Mouse (Mus musculus): ENCODE data around the gene 2900011O08Rik.
"Not testable (repeated sequence)": the region's sequence is repeated elsewhere in the genome, so short reads cannot be mapped to it uniquely, and the experiment has no call there.

2900011O08Rik gene

DNA sequence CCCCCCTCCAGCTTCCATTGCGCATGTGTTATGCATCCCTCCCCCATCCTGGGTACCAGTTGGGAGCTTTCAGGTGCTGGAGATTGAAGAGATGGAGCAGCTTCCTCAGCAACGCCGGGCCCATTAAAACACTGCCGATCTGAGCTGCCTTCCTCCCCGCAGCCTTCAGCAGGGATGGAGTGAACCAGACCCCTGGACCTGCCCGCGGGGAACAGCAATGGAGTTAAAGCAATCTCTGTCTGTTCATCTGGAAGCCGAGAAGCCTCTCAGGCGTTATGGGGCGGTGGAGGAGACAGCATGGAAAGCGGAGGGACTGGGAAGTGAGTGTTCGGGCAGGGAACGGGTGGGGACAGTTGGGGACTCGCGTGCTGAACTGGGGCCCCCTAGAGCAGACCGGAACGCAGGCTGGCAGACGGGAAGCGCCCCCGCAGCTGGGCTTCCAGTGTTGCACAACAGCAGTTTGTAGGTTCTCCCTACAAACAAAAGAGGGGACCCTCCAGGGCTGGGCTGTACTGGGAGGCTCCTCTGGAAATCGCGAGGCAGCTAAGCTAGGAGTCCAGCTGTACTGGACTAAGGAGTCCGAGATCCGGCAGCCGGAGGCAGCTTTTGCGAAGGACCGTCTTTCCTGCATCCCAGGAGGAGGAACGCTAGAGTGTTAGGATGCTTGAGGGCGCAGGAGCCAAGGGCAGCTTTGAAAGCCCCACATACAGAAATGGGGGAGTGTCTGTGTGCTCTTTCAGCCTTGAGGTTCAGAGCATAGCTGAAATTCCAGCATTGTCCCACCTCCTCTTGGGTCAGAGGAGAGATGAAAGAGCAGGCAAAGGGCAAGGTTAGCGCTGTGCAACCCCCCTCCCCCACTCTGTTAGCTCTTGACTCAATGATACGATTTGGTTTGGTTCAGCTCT is at the start of gene 2900011O08Rik, which contains the start of gene Ifitm7:
TSS of gene 2900011O08Rik (plus strand) at position 31 of the 905 bp plus-strand sequence.
TSS of gene Ifitm7 (minus strand) at position 315 of the 905 bp plus-strand sequence.
- DNase-seq (ENCODE audit: low read depth), result no peak

DNA sequence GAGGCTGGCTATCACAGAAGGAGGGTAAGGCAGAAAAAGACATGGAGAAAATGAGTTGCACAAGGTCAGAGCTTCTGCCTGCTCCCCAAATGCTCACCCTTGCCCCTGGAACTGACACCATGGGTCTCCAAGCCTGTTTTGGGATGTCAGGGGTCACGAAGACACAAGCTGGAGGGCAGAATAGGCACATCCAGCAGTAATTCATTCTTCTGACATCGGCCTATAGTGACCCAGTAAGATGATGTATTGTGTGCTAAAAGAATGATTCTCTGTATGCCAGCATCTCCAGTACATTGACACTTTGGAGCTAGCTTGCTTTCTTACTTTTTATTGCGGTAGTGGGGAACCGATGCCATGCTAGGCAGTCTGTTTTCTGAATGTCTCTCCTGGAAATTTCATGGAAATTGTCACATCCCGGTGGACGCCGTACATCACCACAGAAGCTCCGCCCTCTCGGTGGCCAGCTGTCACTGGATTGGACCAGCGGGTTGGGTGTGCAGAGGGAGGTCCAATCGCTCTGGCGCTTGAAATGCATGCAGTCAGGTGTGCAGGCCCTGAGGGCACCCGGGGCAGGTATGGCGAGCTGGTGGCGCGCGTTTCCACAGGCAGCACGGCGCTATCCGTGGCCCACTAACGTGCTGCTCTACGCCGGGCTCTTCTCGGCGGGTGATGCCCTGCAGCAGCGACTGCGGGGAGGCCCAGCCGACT is 46.1 kb upstream of the 2900011O08Rik start:
- DNase-seq (ENCODE audit: low read depth), result no peak

DNA sequence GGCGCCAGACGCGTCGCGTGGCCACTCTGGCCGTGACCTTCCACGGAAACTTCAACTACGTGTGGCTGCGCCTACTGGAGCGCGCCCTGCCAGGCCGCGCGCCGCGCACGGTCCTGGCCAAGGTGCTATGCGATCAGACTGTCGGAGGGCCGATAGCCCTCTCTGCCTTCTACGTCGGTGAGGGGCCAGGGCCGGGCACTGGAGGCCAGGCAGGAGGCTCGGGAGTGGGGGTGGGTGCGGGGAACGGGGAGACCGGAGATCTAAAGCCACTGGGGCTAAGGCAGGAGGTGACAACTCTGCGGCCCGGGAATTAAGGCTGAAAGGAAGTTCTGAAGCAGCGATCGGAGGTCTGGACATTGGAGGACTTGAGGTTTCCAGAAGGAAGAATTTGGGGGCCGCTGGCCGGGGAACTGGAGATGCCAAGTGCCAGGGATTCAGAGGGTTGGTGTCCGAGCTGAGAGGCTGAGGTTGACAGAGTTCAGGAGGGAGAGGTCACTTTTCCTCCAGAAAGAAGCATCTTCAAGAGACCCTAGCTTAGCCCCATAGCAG is 45.5 kb upstream of the 2900011O08Rik start:
- DNase-seq (ENCODE audit: low read depth), result no peak

DNA sequence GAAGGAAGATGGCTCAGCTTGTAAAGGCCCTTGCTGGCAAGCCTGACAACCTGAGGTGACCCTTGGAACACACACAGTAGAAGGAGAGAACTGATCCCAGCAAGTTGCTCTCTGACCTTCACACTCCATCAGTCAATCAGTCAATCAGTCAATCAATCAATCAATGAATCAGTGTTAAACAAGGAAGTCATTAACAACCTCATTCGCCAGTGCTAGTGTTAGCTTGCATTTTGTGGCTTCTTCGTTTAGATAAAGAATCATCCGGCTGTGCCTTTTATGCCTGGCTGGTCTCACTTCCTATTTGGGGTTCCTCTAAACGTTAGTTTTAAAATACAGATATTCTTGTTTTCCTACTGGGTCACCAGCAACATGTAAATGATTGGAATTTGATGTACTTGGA is 42.2 kb upstream of the 2900011O08Rik start:
- no peak for DNase-seq (ENCODE audit: low read depth)

DNA sequence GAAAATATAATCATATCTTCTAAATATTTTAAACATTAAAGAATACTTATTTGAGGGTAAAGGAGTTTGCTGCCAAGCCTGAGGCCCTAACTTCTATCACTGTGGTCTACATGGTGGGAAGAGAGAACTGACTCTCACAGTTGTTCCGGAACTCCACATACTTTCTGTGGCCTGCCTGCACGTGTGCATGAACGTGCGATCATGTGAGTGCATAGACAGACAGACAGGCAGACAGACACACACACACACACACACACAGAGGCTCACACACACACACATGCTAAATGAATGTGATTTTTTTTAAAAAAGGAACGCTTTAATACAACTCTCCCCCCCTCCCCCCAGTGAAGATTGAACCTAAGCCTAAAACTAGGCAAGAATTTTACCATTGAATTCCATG is 41.7 kb upstream of the 2900011O08Rik start:
- DNase-seq (ENCODE audit: low read depth), result no peak

GRCm38 (mm10) chr16:13945153-13945552 is 41.3 kb upstream of the 2900011O08Rik start:
- no peak for DNase-seq (ENCODE audit: low read depth)

- DNase-seq (ENCODE audit: low read depth), result no peak
Measured at GRCm38 (mm10) chr16:13946306-13946705, 40.1 kb upstream of the 2900011O08Rik start.

DNA sequence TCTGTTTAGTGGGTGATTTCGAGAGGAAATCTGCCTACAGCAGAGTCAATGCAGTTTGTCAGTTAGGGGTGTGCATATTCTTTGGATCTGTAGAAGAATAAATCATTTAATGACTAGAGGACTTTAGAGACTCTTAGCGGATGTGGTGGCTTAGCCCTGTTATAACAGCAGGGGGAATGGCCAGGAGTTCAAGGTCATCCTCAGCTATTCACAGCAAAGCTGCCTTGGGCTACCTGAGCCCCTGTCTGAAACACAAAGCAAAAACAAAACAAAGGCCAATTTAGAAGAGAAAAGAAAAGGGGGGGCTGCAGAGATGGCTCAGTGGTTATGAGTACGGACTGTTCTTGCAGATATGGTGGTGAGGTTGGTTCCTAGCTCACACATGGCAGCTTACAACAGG is 35.2 kb upstream of the 2900011O08Rik start:
- no peak for DNase-seq (ENCODE audit: low read depth)

DNA sequence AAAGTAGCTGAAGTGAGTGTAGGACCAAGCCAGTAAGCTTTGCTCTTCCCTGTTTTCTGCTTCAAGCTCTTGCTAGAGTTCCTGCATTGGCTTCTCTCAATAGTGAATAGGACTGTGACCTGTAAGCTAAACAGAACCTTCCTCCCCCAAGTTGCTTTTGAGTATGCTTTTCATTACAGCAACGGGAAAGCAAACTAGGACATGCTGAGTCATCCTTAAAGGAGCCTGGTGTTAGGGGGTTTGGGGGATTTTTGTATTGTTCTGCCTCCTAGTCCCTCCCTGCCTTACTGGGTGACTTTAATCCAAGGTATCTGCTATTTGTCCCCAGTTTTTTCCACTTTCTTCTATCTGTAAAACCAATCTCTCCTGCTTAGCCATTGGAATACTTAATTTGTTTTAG is 24.4 kb upstream of the 2900011O08Rik start:
- no peak for DNase-seq (ENCODE audit: low read depth)

DNA sequence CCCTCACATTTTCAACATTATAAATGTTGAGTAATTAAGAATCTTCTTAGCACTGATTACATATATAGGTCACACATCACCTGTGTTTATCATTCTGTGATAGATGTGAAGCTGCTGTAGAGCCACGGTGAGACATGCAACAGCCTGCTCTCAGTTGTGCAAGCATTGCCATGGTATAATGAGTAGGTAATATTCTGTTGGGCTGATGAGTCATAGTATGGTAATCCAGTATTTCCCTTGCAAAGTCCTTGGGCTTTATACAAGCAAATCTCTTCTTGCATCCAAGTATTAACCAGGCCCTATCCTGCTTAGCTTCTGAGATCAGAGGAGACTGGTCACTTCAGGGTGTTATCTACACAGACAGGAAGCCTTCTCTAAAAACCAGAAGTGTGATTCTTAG is 17.3 kb upstream of the 2900011O08Rik start:
- no peak for DNase-seq (ENCODE audit: low read depth)

DNA sequence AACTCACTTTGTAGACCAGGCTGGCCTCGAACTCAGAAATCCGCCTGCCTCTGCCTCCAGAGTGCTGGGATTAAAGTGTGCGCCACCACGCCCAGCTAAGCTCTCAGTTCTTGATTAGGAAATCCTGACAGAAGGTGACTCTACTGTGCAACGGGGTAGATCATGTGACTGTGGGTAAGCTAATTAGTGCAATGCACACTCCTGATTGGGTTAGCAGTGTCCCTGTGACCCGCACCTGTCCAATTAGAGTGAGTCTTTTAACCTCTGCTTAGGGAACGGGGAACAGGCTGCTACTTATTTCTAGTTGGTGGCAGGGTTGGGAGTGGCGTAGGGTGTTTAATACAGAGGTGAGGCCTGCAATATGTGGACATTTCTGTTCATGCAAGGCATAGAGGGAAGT is 14.4 kb upstream of the 2900011O08Rik start:
- DNase-seq (ENCODE audit: low read depth), result no peak

DNA sequence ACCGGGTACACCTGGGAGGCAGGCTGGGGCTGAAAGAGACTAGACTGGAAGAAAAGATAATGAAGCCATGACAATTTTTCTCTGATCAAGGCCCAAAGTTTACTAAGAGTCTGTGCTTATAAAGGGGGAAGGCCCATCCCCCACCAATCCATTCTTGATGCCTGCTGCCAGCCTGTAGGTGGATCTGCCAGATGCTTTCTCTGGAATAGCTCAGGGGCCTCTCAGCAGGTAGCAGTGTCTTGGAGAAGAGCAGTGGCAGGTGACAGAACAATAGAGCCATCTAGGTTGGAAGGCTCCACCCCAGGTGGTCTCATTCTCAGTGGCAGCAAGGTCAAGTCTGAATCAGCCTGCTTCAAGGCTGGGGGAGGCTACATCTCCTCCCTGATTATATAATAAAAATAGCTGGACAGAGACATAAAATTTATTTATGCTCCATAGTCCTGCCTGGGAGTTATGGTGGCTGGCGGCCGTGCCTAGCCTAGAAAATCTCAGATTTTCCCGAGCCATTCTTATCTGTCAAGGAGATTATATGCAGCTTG is 10.0 kb upstream of the 2900011O08Rik start:
- DNase-seq (ENCODE audit: low read depth), result not testable (repeated sequence)

- DNase-seq (ENCODE audit: low read depth), result not testable (repeated sequence)
Measured at GRCm38 (mm10) chr16:13977026-13977425, 9.4 kb upstream of the 2900011O08Rik start.

DNA sequence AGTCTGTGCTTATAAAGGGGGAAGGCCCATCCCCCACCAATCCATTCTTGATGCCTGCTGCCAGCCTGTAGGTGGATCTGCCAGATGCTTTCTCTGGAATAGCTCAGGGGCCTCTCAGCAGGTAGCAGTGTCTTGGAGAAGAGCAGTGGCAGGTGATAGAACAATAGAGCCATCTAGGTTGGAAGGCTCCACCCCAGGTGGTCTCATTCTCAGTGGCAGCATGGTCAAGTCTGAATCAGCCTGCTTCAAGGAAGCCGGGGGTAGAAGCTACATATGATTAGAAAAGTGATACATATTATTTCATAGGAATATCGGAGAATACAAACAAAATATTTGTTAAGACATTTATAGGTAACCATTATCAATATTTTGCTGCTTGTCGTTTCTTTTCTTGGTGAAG is 4.7 kb upstream of the 2900011O08Rik start:
- DNase-seq (ENCODE audit: low read depth), result not testable (repeated sequence)

GRCm38 (mm10) chr16:13983161-13983560 is 3.2 kb upstream of the 2900011O08Rik start:
- no peak for DNase-seq (ENCODE audit: low read depth)

DNA sequence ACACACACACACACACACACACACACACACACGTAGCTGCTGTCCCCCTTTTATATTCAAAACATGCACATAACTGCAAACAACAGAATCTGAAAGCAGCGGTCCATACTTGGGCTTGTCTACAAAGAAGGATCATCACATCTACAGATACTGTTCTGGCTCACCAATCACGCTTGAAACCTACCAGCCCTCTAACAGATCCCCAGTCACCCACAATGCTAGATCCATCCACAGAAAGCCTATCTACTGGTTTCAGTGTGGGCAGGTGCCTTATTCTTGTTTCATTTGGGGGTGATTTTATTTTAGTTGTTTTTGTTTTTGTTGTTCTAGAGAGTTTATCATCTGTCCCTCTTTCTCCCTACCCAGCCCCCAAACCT is 219 bp upstream of the 2900011O08Rik start:
- no peak for DNase-seq (ENCODE audit: low read depth)

- DNase-seq (ENCODE audit: low read depth), result no peak
Measured at GRCm38 (mm10) chr16:13992518-13993248, 6.3 kb downstream of the 2900011O08Rik start.

DNA sequence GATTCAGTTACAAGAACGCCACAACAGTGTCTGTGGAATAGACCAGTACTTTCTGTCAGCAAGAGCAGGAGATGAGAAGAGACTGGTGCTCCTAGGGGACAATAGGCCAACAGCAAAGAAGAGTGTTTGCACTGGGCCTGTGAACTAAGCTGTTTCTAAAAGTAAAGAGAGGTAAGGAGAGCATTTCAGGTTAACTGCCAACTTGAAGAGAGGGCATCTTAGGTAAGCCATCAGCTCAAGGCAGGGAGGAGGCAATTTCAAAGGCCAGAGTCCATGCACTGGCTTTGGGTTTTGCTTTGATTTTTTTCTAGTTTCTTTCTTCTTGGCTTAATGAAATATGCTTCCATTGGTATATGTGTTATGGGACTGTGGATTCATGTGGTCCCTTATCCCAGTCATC is 7.7 kb downstream of the 2900011O08Rik start:
- DNase-seq (ENCODE audit: low read depth), result no peak

GRCm38 (mm10) chr16:13994502-13994901 is 8.1 kb downstream of the 2900011O08Rik start:
- no peak for DNase-seq (ENCODE audit: low read depth)

DNA sequence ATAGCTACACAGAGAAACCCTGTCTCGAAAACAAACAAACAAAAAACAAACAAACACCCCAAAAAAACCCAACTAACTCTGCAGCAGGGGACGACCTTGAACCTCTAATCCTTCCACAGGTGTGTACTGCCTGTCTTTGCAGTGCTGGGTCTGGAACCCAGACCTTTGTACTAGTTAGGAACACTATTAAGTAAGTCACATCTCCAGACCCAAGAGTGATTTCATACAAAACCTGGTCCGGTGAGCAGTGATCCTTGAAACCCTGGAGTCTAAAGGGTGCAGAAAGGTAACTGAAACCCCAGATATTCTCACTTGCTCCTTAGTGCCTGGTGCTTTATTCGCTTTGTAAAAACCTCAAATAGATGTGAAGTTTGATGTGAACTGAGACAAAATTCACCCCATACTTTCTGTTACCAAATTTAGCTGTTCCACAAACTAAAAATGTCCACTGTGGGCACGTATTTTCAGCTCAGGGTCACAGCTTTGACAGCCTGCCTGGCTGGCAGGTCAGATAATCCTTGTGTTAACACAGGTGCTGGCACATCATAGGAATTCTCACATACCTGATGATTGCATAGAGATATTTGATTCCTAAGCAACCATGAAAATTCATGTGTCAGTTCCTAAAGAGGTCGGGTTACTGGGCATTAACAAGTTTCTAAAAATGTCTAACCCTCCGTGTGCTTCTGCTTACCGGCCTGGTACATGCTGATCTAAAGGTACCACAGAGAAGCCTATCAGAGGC is 17.2 kb downstream of the 2900011O08Rik start:
- DNase-seq (ENCODE audit: low read depth), result no peak

GRCm38 (mm10) chr16:14004170-14004569 is 17.8 kb downstream of the 2900011O08Rik start:
- DNase-seq (ENCODE audit: low read depth), result no peak

Data from c-Kit-positive CD71-negative TER-119-negative erythroid progenitor cells, embryonic 14.5 days (primary cell).